Mouse (Mus musculus): ENCODE data around the gene Ttll11. TPM values are rescaled to one million over a fixed set of nuclear protein-coding genes. Genes with fewer than 3 reads are reported as not detected.
A peak's percentile ranks its signal among the peaks of the same experiment; 100 is the strongest.

The Ttll11 gene
- polyA plus RNA-seq, 1 experiment from 2014 or later, result 2.4 TPM

GRCm38 (mm10) chr2:35751781-35752505 is 227.8 kb downstream of the Ttll11 start:
- WGBS, result 84% methylated on average over 18 of the region's 18 CpGs
- Histone ChIP-seq H3K4me1 (ENCODE audit: control insufficient read depth, insufficient read depth, low read length) (peaks cover 8% of the 10 kb centered on the region; the same call in 1 of the 2 replicates), H3K9me3 (replicated peaks; ENCODE audit: control insufficient read depth, low read length) (no peaks in the 10 kb centered on the region), H3K27ac (ENCODE audit: low read depth, low read length) (no peak overlapping the region), H3K36me3 (ENCODE audit: control insufficient read depth, insufficient read depth, low read length) (no peaks in the 10 kb centered on the region), H3K27me3 (replicated peaks; ENCODE audit: control insufficient read depth, insufficient read depth, low read length) (no peaks in the 10 kb centered on the region), H3K4me2 (ENCODE audit: low read length) (no peak overlapping the region), H3K4me3 (ENCODE audit: low read depth, low read length) (no peak overlapping the region), H3K9ac (ENCODE audit: low read length) (0 out of 2 replicates have a peak overlapping the region, but pooled peaks have one; percentile 6)
- ATAC-seq, result no peak
- no peak for DNase-seq (ENCODE audit: low spot score)

GRCm38 (mm10) chr2:35750533-35751141 is 229.1 kb downstream of the Ttll11 start:
- ATAC-seq (no peak), DNase-seq (ENCODE audit: low spot score) (no peak)
- Histone ChIP-seq H3K9ac (ENCODE audit: low read length) (no peak overlapping the region), H3K9me3 (replicated peaks; ENCODE audit: control insufficient read depth, low read length) (no peaks in the 10 kb centered on the region), H3K27ac (ENCODE audit: low read depth, low read length) (no peak overlapping the region), H3K4me1 (ENCODE audit: control insufficient read depth, insufficient read depth, low read length) (peaks cover 16% of the 10 kb centered on the region; the same call in 1 of the 2 replicates), H3K4me3 (ENCODE audit: low read depth, low read length) (no peak overlapping the region), H3K36me3 (ENCODE audit: control insufficient read depth, insufficient read depth, low read length) (no peaks in the 10 kb centered on the region), H3K4me2 (ENCODE audit: low read length) (no peak overlapping the region), H3K27me3 (replicated peaks; ENCODE audit: control insufficient read depth, insufficient read depth, low read length) (no peaks in the 10 kb centered on the region)
- 77% methylated on average over 7 of the region's 7 CpGs for WGBS

GRCm38 (mm10) chr2:35747371-35748035 is 232.2 kb downstream of the Ttll11 start:
- Histone ChIP-seq H3K4me2 (ENCODE audit: low read length) (no peak overlapping the region), H3K9me3 (replicated peaks; ENCODE audit: control insufficient read depth, low read length) (no peaks in the 10 kb centered on the region), H3K4me3 (ENCODE audit: low read depth, low read length) (no peak overlapping the region), H3K27me3 (replicated peaks; ENCODE audit: control insufficient read depth, insufficient read depth, low read length) (no peaks in the 10 kb centered on the region), H3K4me1 (ENCODE audit: control insufficient read depth, insufficient read depth, low read length) (peaks cover 17% of the 10 kb centered on the region; the same call in 1 of the 2 replicates), H3K9ac (ENCODE audit: low read length) (no peak overlapping the region), H3K36me3 (ENCODE audit: control insufficient read depth, insufficient read depth, low read length) (no peaks in the 10 kb centered on the region), H3K27ac (ENCODE audit: low read depth, low read length) (peak overlapping the region; percentile 40; the same call in 1 of the 2 replicates)
- WGBS, result 72% methylated on average over 12 of the region's 12 CpGs
- DNase-seq (ENCODE audit: low spot score) (no peak), ATAC-seq (no peak; the same call in 1 of the 2 replicates)

- ATAC-seq, result peak; percentile 78
- 31% methylated on average over 5 of the region's 7 CpGs for WGBS
- peaks cover 17% of the 10 kb centered on the region; the same call in 1 of the 2 replicates for H3K4me1 ChIP-seq (ENCODE audit: control insufficient read depth, insufficient read depth, low read length)
These were observed 233.1 kb downstream of the Ttll11 start for GRCm38 (mm10) chr2:35746638-35747037.

GRCm38 (mm10) chr2:35745876-35746275 is 233.8 kb downstream of the Ttll11 start:
- Histone ChIP-seq H3K4me3 (ENCODE audit: low read depth, low read length) (no peak overlapping the region), H3K27me3 (replicated peaks; ENCODE audit: control insufficient read depth, insufficient read depth, low read length) (no peaks in the 10 kb centered on the region), H3K9ac (ENCODE audit: low read length) (no peak overlapping the region), H3K36me3 (ENCODE audit: control insufficient read depth, insufficient read depth, low read length) (no peaks in the 10 kb centered on the region), H3K4me1 (ENCODE audit: control insufficient read depth, insufficient read depth, low read length) (peaks cover 19% of the 10 kb centered on the region; the same call in 1 of the 2 replicates), H3K27ac (ENCODE audit: low read depth, low read length) (peak overlapping the region; percentile 77; the same call in 1 of the 2 replicates), H3K9me3 (replicated peaks; ENCODE audit: control insufficient read depth, low read length) (no peaks in the 10 kb centered on the region), H3K4me2 (ENCODE audit: low read length) (no peak overlapping the region)
- 80% methylated on average over 10 of the region's 10 CpGs for WGBS
- no peak for DNase-seq (ENCODE audit: low spot score)
- no peak for ATAC-seq

More at GRCm38 (mm10) chr2:35746638-35747037, 233.1 kb downstream of the Ttll11 start:
- H3K9ac ChIP-seq (ENCODE audit: low read length), result no peak overlapping the region
- DNase-seq (ENCODE audit: low spot score), result peak; percentile 81
- no peak overlapping the region for H3K4me2 ChIP-seq (ENCODE audit: low read length)
- H3K27ac ChIP-seq (ENCODE audit: low read depth, low read length), result peak overlapping the region; percentile 77; the same call in 1 of the 2 replicates
- no peaks in the 10 kb centered on the region for H3K36me3 ChIP-seq (ENCODE audit: control insufficient read depth, insufficient read depth, low read length)
- H3K4me3 ChIP-seq (ENCODE audit: low read depth, low read length), result no peak overlapping the region
- no peaks in the 10 kb centered on the region for H3K27me3 ChIP-seq (replicated peaks; ENCODE audit: control insufficient read depth, insufficient read depth, low read length)
- no peaks in the 10 kb centered on the region for H3K9me3 ChIP-seq (replicated peaks; ENCODE audit: control insufficient read depth, low read length)

- ATAC-seq, result no peak
- H3K4me3 ChIP-seq (ENCODE audit: low read depth, low read length), result no peak overlapping the region
These were observed 240.0 kb downstream of the Ttll11 start for GRCm38 (mm10) chr2:35739669-35740254.

GRCm38 (mm10) chr2:35737467-35738027 is 242.2 kb downstream of the Ttll11 start:
- no peak overlapping the region for H3K27ac ChIP-seq (ENCODE audit: low read depth, low read length)
- no peaks in the 10 kb centered on the region for H3K27me3 ChIP-seq (replicated peaks; ENCODE audit: control insufficient read depth, insufficient read depth, low read length)
- H3K9ac ChIP-seq (ENCODE audit: low read length), result no peak overlapping the region
- H3K9me3 ChIP-seq (replicated peaks; ENCODE audit: control insufficient read depth, low read length), result 0 out of 2 replicates have a peak, but pooled peaks cover 4% of the 10 kb centered on the region
- no peaks in the 10 kb centered on the region for H3K36me3 ChIP-seq (ENCODE audit: control insufficient read depth, insufficient read depth, low read length)
- no peak overlapping the region for H3K4me3 ChIP-seq (ENCODE audit: low read depth, low read length)
- 89% methylated on average over 7 of the region's 7 CpGs for WGBS
- ATAC-seq, result no peak
- H3K4me1 ChIP-seq (ENCODE audit: control insufficient read depth, insufficient read depth, low read length), result 0 out of 2 replicates have a peak, but pooled peaks cover 2% of the 10 kb centered on the region
- no peak overlapping the region for H3K4me2 ChIP-seq (ENCODE audit: low read length)
- no peak for DNase-seq (ENCODE audit: low spot score)

More at GRCm38 (mm10) chr2:35739669-35740254, 240.0 kb downstream of the Ttll11 start:
- no peak overlapping the region for H3K4me2 ChIP-seq (ENCODE audit: low read length)
- 0 out of 2 replicates have a peak, but pooled peaks cover 2% of the 10 kb centered on the region for H3K4me1 ChIP-seq (ENCODE audit: control insufficient read depth, insufficient read depth, low read length)
- no peak overlapping the region for H3K9ac ChIP-seq (ENCODE audit: low read length)
- H3K9me3 ChIP-seq (replicated peaks; ENCODE audit: control insufficient read depth, low read length), result 0 out of 2 replicates have a peak, but pooled peaks cover 2% of the 10 kb centered on the region
- H3K27me3 ChIP-seq (replicated peaks; ENCODE audit: control insufficient read depth, insufficient read depth, low read length), result no peaks in the 10 kb centered on the region
- no peak for DNase-seq (ENCODE audit: low spot score)
- H3K27ac ChIP-seq (ENCODE audit: low read depth, low read length), result no peak overlapping the region
- no peaks in the 10 kb centered on the region for H3K36me3 ChIP-seq (ENCODE audit: control insufficient read depth, insufficient read depth, low read length)
- 80% methylated on average over 13 of the region's 13 CpGs for WGBS

GRCm38 (mm10) chr2:35736061-35736460 is 243.7 kb downstream of the Ttll11 start:
- Histone ChIP-seq H3K4me2 (ENCODE audit: low read length) (no peak overlapping the region), H3K9ac (ENCODE audit: low read length) (no peak overlapping the region), H3K27ac (ENCODE audit: low read depth, low read length) (no peak overlapping the region), H3K4me3 (ENCODE audit: low read depth, low read length) (no peak overlapping the region), H3K36me3 (ENCODE audit: control insufficient read depth, insufficient read depth, low read length) (peaks cover 5% of the 10 kb centered on the region; the same call in 1 of the 2 replicates), H3K9me3 (replicated peaks; ENCODE audit: control insufficient read depth, low read length) (0 out of 2 replicates have a peak, but pooled peaks cover 4% of the 10 kb centered on the region), H3K27me3 (replicated peaks; ENCODE audit: control insufficient read depth, insufficient read depth, low read length) (no peaks in the 10 kb centered on the region), H3K4me1 (ENCODE audit: control insufficient read depth, insufficient read depth, low read length) (no peaks in the 10 kb centered on the region)
- ATAC-seq (no peak), DNase-seq (ENCODE audit: low spot score) (no peak)
- WGBS, result 81% methylated on average over 2 of the region's 2 CpGs
